Mouse (Mus musculus) CH12.LX (cell line): ENCODE measurements around the gene Ptprs. TPM values are rescaled to one million over a fixed set of nuclear protein-coding genes. Genes with fewer than 3 reads are reported as not detected.

Experiments
- DNase-seq: peaks from one replicate; pipeline ENCODE4 v3.0.0-alpha.2; 2013; ENCODE audit errors: extremely low read depth
- H3K27ac ChIP-seq: 2 replicates; pipeline ENCODE4 v1.5.1; 2012; ENCODE audit warnings: low read depth, mild to moderate bottlenecking, control low read depth, moderate library complexity; ENCODE audit not compliant: insufficient read depth
- H3K27me3 ChIP-seq: replicated peaks from 2 replicates; pipeline ENCODE3; 2012; ENCODE audit warnings: inconsistent platforms
- H3K36me3 ChIP-seq, 2 experiments: replicated peaks in 1 of 2; 2 replicates each; pipeline versions ENCODE3 to v1.6.1; 2012; ENCODE audit warnings: inconsistent platforms in 1 of 2, low read length in 1 of 2, mild to moderate bottlenecking in 1 of 2, mixed read lengths in 1 of 2, moderate library complexity in 1 of 2; ENCODE audit not compliant: control insufficient read depth in 1 of 2, insufficient read depth in 1 of 2
- H3K4me1 ChIP-seq, 2 experiments: 2 replicates each; pipeline ENCODE4 v1.6.1; 2012; ENCODE audit warnings: inconsistent platforms in 1 of 2, moderate library complexity in 1 of 2; ENCODE audit not compliant: insufficient read depth in 2 of 2, control insufficient read depth in 1 of 2
- H3K4me2 ChIP-seq: 2 replicates; pipeline ENCODE4 v1.6.1; 2012; ENCODE audit warnings: low read depth, mild to moderate bottlenecking, control low read depth; ENCODE audit not compliant: poor library complexity, insufficient read depth, severe bottlenecking
- H3K4me3 ChIP-seq, 3 experiments: fragments of 150-350 bp in 1 of 3; sonication (generic) in 1 of 3; replicated peaks in 1 of 3; 2 replicates each; pipeline versions ENCODE3 to v1.5.1; 2011 to 2012; ENCODE audit warnings: low read depth in 2 of 3, low read length in 2 of 3, mild to moderate bottlenecking in 2 of 3, moderate library complexity in 2 of 3, control low read depth in 1 of 3, improper control_type of control experiment in 1 of 3, inconsistent platforms in 1 of 3, mixed read lengths in 1 of 3; ENCODE audit not compliant: poor library complexity in 1 of 3
- H3K79me2 ChIP-seq: replicated peaks from 2 replicates; pipeline ENCODE4 v1.6.1; 2012; ENCODE audit warnings: mild to moderate bottlenecking, moderate library complexity; ENCODE audit not compliant: control insufficient read depth, poor library complexity, insufficient read depth, severe bottlenecking; ENCODE audit errors: extremely low read depth
- H3K9ac ChIP-seq: 2 replicates; pipeline ENCODE4 v1.6.1; 2012; ENCODE audit warnings: low read depth, mild to moderate bottlenecking, control low read depth, moderate library complexity; ENCODE audit not compliant: insufficient read depth
- H3K9me3 ChIP-seq: replicated peaks from 2 replicates; pipeline ENCODE3; 2012; ENCODE audit warnings: low read length, inconsistent platforms, mixed read lengths
- BHLHE40 ChIP-seq: IDR thresholded peaks from 2 replicates; pipeline ENCODE4 v1.6.1; 2011; ENCODE audit warnings: mild to moderate bottlenecking, low read depth, low read length, improper control_type of control experiment
- CHD1 ChIP-seq: IDR thresholded peaks from 2 replicates; pipeline ENCODE4 v1.6.1; 2012; ENCODE audit warnings: low read depth, low read length, improper control_type of control experiment, inconsistent platforms
- E2F4 ChIP-seq: IDR thresholded peaks from 2 replicates; pipeline ENCODE4 v1.6.1; 2011; ENCODE audit warnings: low read depth, low read length, improper control_type of control experiment; ENCODE audit not compliant: insufficient replicate concordance
- ELF1 ChIP-seq: IDR thresholded peaks from 2 replicates; pipeline ENCODE4 v1.6.1; 2014; ENCODE audit warnings: low read depth, mild to moderate bottlenecking, inconsistent platforms, low read length, improper control_type of control experiment
- ETS1 ChIP-seq: conservative IDR thresholded peaks from 2 replicates; pipeline ENCODE4 v1.6.1; 2012; ENCODE audit warnings: low read depth, mild to moderate bottlenecking, inconsistent platforms, low read length, improper control_type of control experiment, moderate library complexity
- HCFC1 ChIP-seq: IDR thresholded peaks from 2 replicates; pipeline ENCODE4 v1.6.1; 2012; ENCODE audit warnings: low read depth, mild to moderate bottlenecking, inconsistent platforms, low read length, improper control_type of control experiment
- IRF4 ChIP-seq: IDR thresholded peaks from 2 replicates; pipeline ENCODE4 v1.6.1; 2014; ENCODE audit warnings: low read depth, mild to moderate bottlenecking, inconsistent platforms, low read length, improper control_type of control experiment
- JUND ChIP-seq: conservative IDR thresholded peaks from 2 replicates; pipeline ENCODE4 v1.6.1; 2011; ENCODE audit warnings: low read depth, low read length, improper control_type of control experiment
- MEF2A ChIP-seq: IDR thresholded peaks from 2 replicates; pipeline ENCODE4 v1.6.1; 2014; ENCODE audit warnings: low read depth, mild to moderate bottlenecking, inconsistent platforms, low read length, improper control_type of control experiment, borderline replicate concordance
- MYC ChIP-seq: IDR thresholded peaks from 2 replicates; pipeline ENCODE4 v1.6.1; 2011; ENCODE audit warnings: low read depth, mild to moderate bottlenecking, improper control_type of control experiment, low read length
- NRF1 ChIP-seq: IDR thresholded peaks from 2 replicates; pipeline ENCODE4 v1.6.1; 2014; ENCODE audit warnings: low read depth, mild to moderate bottlenecking, inconsistent platforms, low read length, improper control_type of control experiment, moderate library complexity
- POLR2A ChIP-seq: IDR thresholded peaks from 2 replicates; pipeline ENCODE4 v1.6.1; 2011; ENCODE audit warnings: low read depth, mild to moderate bottlenecking, improper control_type of control experiment, low read length
- POLR2AphosphoS2 ChIP-seq: IDR thresholded peaks from 2 replicates; pipeline ENCODE4 v1.6.1; 2011; ENCODE audit warnings: low read depth, low read length, improper control_type of control experiment
- RAD21 ChIP-seq: IDR thresholded peaks from 2 replicates; pipeline ENCODE4 v1.6.1; 2011; ENCODE audit warnings: low read depth, mild to moderate bottlenecking, low read length, improper control_type of control experiment, moderate library complexity
- SIN3A ChIP-seq: IDR thresholded peaks from 2 replicates; pipeline ENCODE4 v1.6.1; 2012; ENCODE audit warnings: low read length, improper control_type of control experiment, inconsistent platforms
- SMC3 ChIP-seq: IDR thresholded peaks from 2 replicates; pipeline ENCODE4 v1.6.1; 2011; ENCODE audit warnings: low read depth, low read length, improper control_type of control experiment
- TCF12 ChIP-seq: IDR thresholded peaks from 2 replicates; pipeline ENCODE4 v1.6.1; 2014; ENCODE audit warnings: low read depth, mild to moderate bottlenecking, inconsistent platforms, low read length, improper control_type of control experiment
- UBTF ChIP-seq: IDR thresholded peaks from 2 replicates; pipeline ENCODE4 v1.6.1; 2012; ENCODE audit warnings: low read depth, mild to moderate bottlenecking, inconsistent platforms, low read length, improper control_type of control experiment, moderate library complexity
- USF1 ChIP-seq: IDR thresholded peaks from 2 replicates; pipeline ENCODE4 v1.6.1; 2014; ENCODE audit warnings: low read depth, mild to moderate bottlenecking, inconsistent platforms, low read length, improper control_type of control experiment
- USF2 ChIP-seq: conservative IDR thresholded peaks from 2 replicates; pipeline ENCODE4 v1.6.1; 2011; ENCODE audit warnings: low read depth, low read length, improper control_type of control experiment
- ZKSCAN1 ChIP-seq: IDR thresholded peaks from 2 replicates; pipeline ENCODE4 v1.6.1; 2012; ENCODE audit warnings: low read depth, inconsistent platforms, low read length, improper control_type of control experiment, borderline replicate concordance
- ZMIZ1 ChIP-seq: IDR thresholded peaks from 2 replicates; pipeline ENCODE4 v1.6.1; 2012; ENCODE audit warnings: low read depth, mild to moderate bottlenecking, inconsistent platforms, low read length, improper control_type of control experiment
- dilution Hi-C: fragments of 300-500 bp; cut with MboI; formaldehyde crosslinking; loops from 2 replicates; pipeline ENCODE4 v1.14.3; 2020; ENCODE audit warnings: low sequenced_read_pairs; ENCODE audit not compliant: extremely low pct_unique_long_range_greater_than_20kb, extremely low pct_ligation_motif_present
- in situ Hi-C: fragments of 300-500 bp; cut with MboI; formaldehyde crosslinking; loops from 3 replicates; pipeline ENCODE4 v1.14.3; 2019; ENCODE audit warnings: low sequenced_read_pairs, low pct_ligation_motif_present, low pct_unique_long_range_greater_than_20kb, mixed read lengths
- polyA plus RNA-seq: library from polyadenylated mRNA; unstranded; fragments of >175 nt; gene quantifications from 2 replicates; pipeline ENCODE4 v1.2.1, GENCODE M21; 2012; ENCODE audit warnings: low read depth; ENCODE audit not compliant: insufficient read length
- total RNA-seq, 2 experiments: library from RNA; depleted of rRNA; stranded (reverse); fragments of 300-350 nt in 1 of 2; fragments of >200 nt in 1 of 2; gene quantifications; 2 replicates each; pipeline ENCODE4 v1.2.3; 2012 to 2014

Ptprs gene
- total and polyA plus RNA-seq, 3 experiments: 11.3 to 41.1 (median 27.0) TPM

- H3K4me1 ChIP-seq: no peaks in the 10 kb centered on the region
- no peak overlapping the region for H3K4me3 ChIP-seq
- no peak overlapping the region for H3K4me2 ChIP-seq
- H3K36me3 ChIP-seq: peaks cover 35 to 94% of the 10 kb centered on the region in 2 experiments
- TF ChIP-seq SIN3A: no peak
- no peak for TF ChIP-seq JUND
- no peak for TF ChIP-seq POLR2A
- no peak for TF ChIP-seq CHD1
- no peak for TF ChIP-seq IRF4
- TF ChIP-seq E2F4: no peak
- no peak for TF ChIP-seq ZKSCAN1
- TF ChIP-seq TCF12: no peak
- TF ChIP-seq ELF1: no peak
- TF ChIP-seq RAD21: no peak
- no peak for TF ChIP-seq USF2
- TF ChIP-seq HCFC1: no peak
- TF ChIP-seq ETS1: no peak
- no peak for TF ChIP-seq MYC
- TF ChIP-seq BHLHE40: no peak
- no peak for TF ChIP-seq USF1
- no peak for TF ChIP-seq MEF2A
- no peak for TF ChIP-seq ZMIZ1
- no peak for TF ChIP-seq POLR2AphosphoS2
- H3K9ac ChIP-seq: no peak overlapping the region
- no peaks in the 10 kb centered on the region for H3K9me3 ChIP-seq
- H3K27ac ChIP-seq: no peak overlapping the region
- DNase-seq: no peak
- in situ Hi-C loops: no loop called here
- dilution Hi-C loops: no loop called here
- no peaks in the 10 kb centered on the region for H3K79me2 ChIP-seq
- H3K27me3 ChIP-seq: no peaks in the 10 kb centered on the region
Observed at GRCm38 (mm10) chr17:56387612-56388011, 88.7 kb downstream of the Ptprs start.

GRCm38 (mm10) chr17:56384903-56385302, 91.4 kb downstream of the Ptprs start:
- in situ Hi-C loops: no loop called here

More at GRCm38 (mm10) chr17:56384903-56385302, 91.4 kb downstream of the Ptprs start:
- Histone ChIP-seq H3K79me2 (no peaks in the 10 kb centered on the region), H3K9ac (no peak overlapping the region), H3K4me3 (no peak overlapping the region), H3K27ac (no peak overlapping the region), H3K36me3 (peaks cover 39 to 92% of the 10 kb centered on the region in 2 experiments), H3K9me3 (no peaks in the 10 kb centered on the region), H3K27me3 (no peaks in the 10 kb centered on the region), H3K4me2 (no peak overlapping the region), H3K4me1 (peaks cover 3 to 10% of the 10 kb centered on the region in 2 experiments; a peak in 3 of 4 replicates)
- no peak for DNase-seq
- no peak for TF ChIP-seq NRF1
- TF ChIP-seq SMC3: no peak
- no peak for TF ChIP-seq UBTF
- no peak for TF ChIP-seq BHLHE40
- dilution Hi-C loops: no loop called here
